Mouse (Mus musculus) ovary, postnatal 14 days (tissue): ENCODE measurements around the gene Mpp6.
A peak's percentile ranks its signal among the peaks of the same experiment; 100 is the strongest.

ENCODE experiments used
- DNase-seq: peaks from one replicate; pipeline ENCODE4 v3.0.0; 2022; ENCODE audit warnings: low spot score

Gene Mpp6

GRCm38 (mm10) chr6:50149378-50149777 is 39.3 kb downstream of the Mpp6 start:
- DNase-seq = no peak

GRCm38 (mm10) chr6:50159842-50160241 is 49.8 kb downstream of the Mpp6 start:
- DNase-seq = no peak

- DNase-seq = no peak
Observed at GRCm38 (mm10) chr6:50163013-50163412, 53.0 kb downstream of the Mpp6 start.

- no peak for DNase-seq
Observed at GRCm38 (mm10) chr6:50168821-50169220, 58.8 kb downstream of the Mpp6 start.

- DNase-seq = no peak
Observed at GRCm38 (mm10) chr6:50169771-50170170, 59.7 kb downstream of the Mpp6 start.

- no peak for DNase-seq
Observed at GRCm38 (mm10) chr6:50175736-50176135, 65.7 kb downstream of the Mpp6 start.

- DNase-seq = peak; percentile 7
Observed at GRCm38 (mm10) chr6:50180189-50180588, 70.1 kb downstream of the Mpp6 start.

GRCm38 (mm10) chr6:50187955-50188354 is 77.9 kb downstream of the Mpp6 start:
- DNase-seq = no peak

GRCm38 (mm10) chr6:50189376-50189775 is 79.3 kb downstream of the Mpp6 start:
- DNase-seq = no peak

- DNase-seq = no peak
Observed at GRCm38 (mm10) chr6:50191605-50192004, 81.6 kb downstream of the Mpp6 start.

GRCm38 (mm10) chr6:50192169-50192568 is 82.1 kb downstream of the Mpp6 start:
- DNase-seq = no peak

GRCm38 (mm10) chr6:50192822-50193221 is 82.8 kb downstream of the Mpp6 start:
- DNase-seq = no peak

GRCm38 (mm10) chr6:50193851-50194250 is 83.8 kb downstream of the Mpp6 start:
- DNase-seq = no peak

- no peak for DNase-seq
Observed at GRCm38 (mm10) chr6:50204356-50204755, 94.3 kb downstream of the Mpp6 start.

GRCm38 (mm10) chr6:50205093-50205492 is 95.1 kb downstream of the Mpp6 start:
- DNase-seq = no peak

GRCm38 (mm10) chr6:50214711-50215372 is 104.8 kb downstream of the Mpp6 start:
- DNase-seq = no peak

- DNase-seq = no peak
Observed at GRCm38 (mm10) chr6:50215373-50215745, 105.3 kb downstream of the Mpp6 start.

GRCm38 (mm10) chr6:50215986-50216385 is 105.9 kb downstream of the Mpp6 start:
- no peak for DNase-seq

GRCm38 (mm10) chr6:50218628-50219027 is 108.6 kb downstream of the Mpp6 start:
- no peak for DNase-seq

- no peak for DNase-seq
Observed at GRCm38 (mm10) chr6:50219066-50219465, 109.0 kb downstream of the Mpp6 start.

- peak; percentile 11 for DNase-seq
Observed at GRCm38 (mm10) chr6:50220863-50221262, 110.8 kb downstream of the Mpp6 start.

GRCm38 (mm10) chr6:50222351-50222750 is 112.3 kb downstream of the Mpp6 start:
- DNase-seq = no peak

- no peak for DNase-seq
Observed at GRCm38 (mm10) chr6:50222986-50223385, 112.9 kb downstream of the Mpp6 start.

GRCm38 (mm10) chr6:50223606-50224005 is 113.6 kb downstream of the Mpp6 start:
- no peak for DNase-seq
